Mouse (Mus musculus): ENCODE data around the gene Tas2r135. TPM values are rescaled to one million over a fixed set of nuclear protein-coding genes. Genes with fewer than 3 reads are reported as not detected.

Tas2r135 gene
- polyA plus RNA-seq, 1 experiment from 2014 or later: not detected

- WGBS: 100% methylated on average over 1 of the region's 1 CpGs
- no peaks in the 10 kb centered on the region for H3K9me3 ChIP-seq (ENCODE audit: control insufficient read depth, low read length)
Observed at GRCm38 (mm10) chr6:42398998-42399397, 6.2 kb upstream of the Tas2r135 start.

DNA sequence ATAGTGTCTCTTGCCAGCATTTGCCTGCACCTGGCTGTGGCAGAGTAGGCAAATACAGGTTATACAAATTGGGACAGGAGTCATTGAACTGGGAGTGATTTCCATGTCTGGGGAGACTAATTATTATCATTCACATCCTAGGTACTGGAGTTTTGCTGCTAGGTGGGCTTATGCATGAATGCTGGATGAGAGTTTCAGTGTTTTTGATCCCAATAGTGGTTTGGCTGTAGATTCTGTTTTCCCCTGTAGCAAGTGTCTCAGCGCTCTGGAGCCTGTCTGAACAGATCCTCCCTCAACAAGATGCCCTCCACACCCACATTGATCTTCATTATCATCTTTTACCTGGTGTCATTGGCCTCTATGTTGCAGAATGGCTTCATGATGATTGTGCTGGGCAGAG lies 5.3 kb upstream of the Tas2r135 start, which contains the start of gene Tas2r143:
Gene Tas2r143 (plus strand): TSS at position 301 of the 400 bp plus-strand sequence.
- WGBS: 95% methylated on average over 1 of the region's 1 CpGs
- no peaks in the 10 kb centered on the region for H3K36me3 ChIP-seq (replicated peaks; ENCODE audit: control insufficient read depth, insufficient read depth)
- no peaks in the 10 kb centered on the region for H3K9me3 ChIP-seq (ENCODE audit: control insufficient read depth, low read length)
- H3K4me2 ChIP-seq (replicated peaks): no peak within 1 kb of the TSS
- ATAC-seq (ENCODE audit: low FRiP score): no peak
- H3K27me3 ChIP-seq (ENCODE audit: control insufficient read depth, insufficient read depth, low read length): no peaks in the 10 kb centered on the region
- no peak within 1 kb of the TSS for H3K27ac ChIP-seq
- no peak within 1 kb of the TSS for H3K4me3 ChIP-seq (replicated peaks; ENCODE audit: low read length)
- no peak for DNase-seq (ENCODE audit: low spot score)
- H3K9ac ChIP-seq: no peak within 1 kb of the TSS
- no peaks in the 10 kb centered on the region for H3K4me1 ChIP-seq (replicated peaks; ENCODE audit: control insufficient read depth, insufficient read depth, low read length)

More at GRCm38 (mm10) chr6:42398998-42399397, 6.2 kb upstream of the Tas2r135 start:
- no peak overlapping the region for H3K27ac ChIP-seq
- no peaks in the 10 kb centered on the region for H3K4me1 ChIP-seq (replicated peaks; ENCODE audit: control insufficient read depth, insufficient read depth, low read length)
- H3K36me3 ChIP-seq (replicated peaks; ENCODE audit: control insufficient read depth, insufficient read depth): no peaks in the 10 kb centered on the region
- H3K27me3 ChIP-seq (ENCODE audit: control insufficient read depth, insufficient read depth, low read length): no peaks in the 10 kb centered on the region
- no peak overlapping the region for H3K4me3 ChIP-seq (replicated peaks; ENCODE audit: low read length)
- DNase-seq (ENCODE audit: low spot score): no peak
- H3K9ac ChIP-seq: no peak overlapping the region
- no peak overlapping the region for H3K4me2 ChIP-seq (replicated peaks)
- no peak for ATAC-seq (ENCODE audit: low FRiP score)

DNA sequence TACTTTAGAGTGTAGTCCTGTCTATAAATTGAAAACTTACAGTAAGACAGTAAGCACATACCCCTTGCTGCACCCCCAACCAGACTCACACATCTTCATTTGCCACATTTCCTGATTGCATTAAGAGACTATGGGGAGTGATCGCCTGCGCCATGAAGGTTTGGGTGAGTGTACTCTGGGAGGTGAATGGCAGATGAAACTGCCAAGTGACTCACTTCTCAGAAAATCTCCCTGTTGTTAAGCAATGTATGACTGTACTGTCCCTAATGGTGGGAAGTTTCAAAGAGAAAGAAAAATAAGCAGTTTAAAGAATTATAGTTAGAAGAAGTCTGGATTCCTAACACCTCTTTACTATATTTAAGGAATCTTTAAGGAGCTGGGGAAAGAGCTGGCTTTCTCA lies 14.2 kb downstream of the Tas2r135 start:
- Histone ChIP-seq H3K9me3 (ENCODE audit: control insufficient read depth, low read length) (no peaks in the 10 kb centered on the region), H3K36me3 (replicated peaks; ENCODE audit: control insufficient read depth, insufficient read depth) (no peaks in the 10 kb centered on the region), H3K4me2 (replicated peaks) (no peak overlapping the region), H3K9ac (no peak overlapping the region), H3K27me3 (ENCODE audit: control insufficient read depth, insufficient read depth, low read length) (no peaks in the 10 kb centered on the region), H3K4me3 (replicated peaks; ENCODE audit: low read length) (no peak overlapping the region), H3K27ac (no peak overlapping the region), H3K4me1 (replicated peaks; ENCODE audit: control insufficient read depth, insufficient read depth, low read length) (no peaks in the 10 kb centered on the region)
- ATAC-seq (ENCODE audit: low FRiP score) (no peak), DNase-seq (ENCODE audit: low spot score) (no peak)
- WGBS: 93% methylated on average over 2 of the region's 2 CpGs

DNA sequence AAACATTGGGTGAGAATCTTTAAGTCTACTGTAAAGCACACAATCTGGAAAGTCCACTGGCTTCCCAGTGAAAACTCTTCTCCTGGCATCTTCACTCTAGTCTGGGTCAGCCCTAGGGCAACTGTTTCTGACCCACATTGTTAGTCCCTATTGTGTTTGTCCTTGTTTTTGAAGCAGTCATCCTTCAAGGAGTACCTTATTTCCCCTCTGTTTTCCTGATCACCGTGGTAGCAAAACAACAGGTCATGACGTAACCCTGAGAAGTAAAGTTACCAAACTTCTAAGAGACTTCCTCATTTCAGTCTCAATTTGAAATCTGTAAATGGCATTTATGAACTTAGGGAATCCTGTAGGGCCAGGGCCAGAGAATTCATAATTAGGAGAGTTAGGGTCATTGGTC lies 16.2 kb downstream of the Tas2r135 start:
- no peak overlapping the region for H3K9ac ChIP-seq
- no peaks in the 10 kb centered on the region for H3K9me3 ChIP-seq (ENCODE audit: control insufficient read depth, low read length)
- no peak overlapping the region for H3K4me2 ChIP-seq (replicated peaks)
- H3K27me3 ChIP-seq (ENCODE audit: control insufficient read depth, insufficient read depth, low read length): no peaks in the 10 kb centered on the region
- 77% methylated on average over 2 of the region's 2 CpGs for WGBS
- no peak for DNase-seq (ENCODE audit: low spot score)
- no peak overlapping the region for H3K27ac ChIP-seq
- H3K4me1 ChIP-seq (replicated peaks; ENCODE audit: control insufficient read depth, insufficient read depth, low read length): no peaks in the 10 kb centered on the region
- H3K36me3 ChIP-seq (replicated peaks; ENCODE audit: control insufficient read depth, insufficient read depth): no peaks in the 10 kb centered on the region
- no peak overlapping the region for H3K4me3 ChIP-seq (replicated peaks; ENCODE audit: low read length)
- no peak for ATAC-seq (ENCODE audit: low FRiP score)

DNA sequence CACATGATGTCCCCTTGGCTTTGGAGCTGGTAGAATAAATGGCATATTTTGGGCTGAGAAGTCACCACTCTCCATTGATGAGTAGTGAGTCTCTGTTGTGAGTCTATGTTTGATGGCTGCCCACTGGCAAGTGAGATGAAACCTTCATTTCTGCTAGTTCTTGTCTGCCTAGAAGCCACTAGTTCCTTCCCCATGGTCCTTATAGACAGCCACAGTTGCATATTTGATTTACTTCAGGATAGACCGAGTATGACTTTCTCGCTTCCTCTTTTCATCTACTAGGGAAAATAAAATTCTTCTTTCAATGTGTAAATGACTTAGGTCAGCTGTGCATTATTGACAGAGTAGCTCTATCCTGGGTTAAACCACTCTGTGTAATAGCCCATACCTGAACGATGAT lies 19.2 kb downstream of the Tas2r135 start:
- Histone ChIP-seq H3K4me3 (replicated peaks; ENCODE audit: low read length) (no peak overlapping the region), H3K4me1 (replicated peaks; ENCODE audit: control insufficient read depth, insufficient read depth, low read length) (no peaks in the 10 kb centered on the region)
- 95% methylated on average over 3 of the region's 3 CpGs for WGBS

DNA sequence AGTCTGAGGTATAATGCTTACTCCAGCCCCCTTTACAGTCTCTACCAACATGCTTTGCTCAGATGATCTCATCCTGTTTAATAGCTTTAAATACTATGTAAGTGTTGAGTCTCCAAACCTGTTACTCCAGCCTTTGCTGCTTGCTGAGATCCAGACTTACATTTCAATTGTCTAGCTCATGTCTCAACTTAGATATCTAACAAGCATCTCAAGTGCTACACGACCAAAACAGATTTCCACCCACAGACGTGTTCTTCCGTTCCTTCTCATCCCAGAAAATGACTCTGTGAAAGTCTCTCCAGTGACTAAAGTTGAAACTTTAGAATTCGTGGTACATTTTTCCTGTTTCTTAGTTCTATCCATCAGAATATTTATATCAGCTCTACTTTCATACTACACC lies 21.1 kb downstream of the Tas2r135 start:
- H3K27ac ChIP-seq: no peak overlapping the region
- H3K9ac ChIP-seq: no peak overlapping the region
- H3K4me3 ChIP-seq (replicated peaks; ENCODE audit: low read length): no peak overlapping the region
- no peaks in the 10 kb centered on the region for H3K4me1 ChIP-seq (replicated peaks; ENCODE audit: control insufficient read depth, insufficient read depth, low read length)
- WGBS: 90% methylated on average over 4 of the region's 4 CpGs
- no peaks in the 10 kb centered on the region for H3K27me3 ChIP-seq (ENCODE audit: control insufficient read depth, insufficient read depth, low read length)
- no peaks in the 10 kb centered on the region for H3K9me3 ChIP-seq (ENCODE audit: control insufficient read depth, low read length)
- H3K4me2 ChIP-seq (replicated peaks): no peak overlapping the region
- ATAC-seq (ENCODE audit: low FRiP score) (no peak), DNase-seq (ENCODE audit: low spot score) (no peak)
- no peaks in the 10 kb centered on the region for H3K36me3 ChIP-seq (replicated peaks; ENCODE audit: control insufficient read depth, insufficient read depth)

More for the DNA sequence above, 19.2 kb downstream of the Tas2r135 start:
- ATAC-seq (ENCODE audit: low FRiP score) (no peak), DNase-seq (ENCODE audit: low spot score) (no peak)
- Histone ChIP-seq H3K27me3 (ENCODE audit: control insufficient read depth, insufficient read depth, low read length) (no peaks in the 10 kb centered on the region), H3K9me3 (ENCODE audit: control insufficient read depth, low read length) (no peaks in the 10 kb centered on the region), H3K36me3 (replicated peaks; ENCODE audit: control insufficient read depth, insufficient read depth) (no peaks in the 10 kb centered on the region), H3K27ac (no peak overlapping the region), H3K4me2 (replicated peaks) (no peak overlapping the region), H3K9ac (no peak overlapping the region)

- Histone ChIP-seq H3K4me3 (replicated peaks; ENCODE audit: low read length) (no peak overlapping the region), H3K9me3 (ENCODE audit: control insufficient read depth, low read length) (no peaks in the 10 kb centered on the region), H3K9ac (no peak overlapping the region), H3K4me2 (replicated peaks) (no peak overlapping the region), H3K4me1 (replicated peaks; ENCODE audit: control insufficient read depth, insufficient read depth, low read length) (no peaks in the 10 kb centered on the region), H3K27me3 (ENCODE audit: control insufficient read depth, insufficient read depth, low read length) (no peaks in the 10 kb centered on the region), H3K27ac (no peak overlapping the region), H3K36me3 (replicated peaks; ENCODE audit: control insufficient read depth, insufficient read depth) (no peaks in the 10 kb centered on the region)
- DNase-seq (ENCODE audit: low spot score): no peak
- ATAC-seq (ENCODE audit: low FRiP score): no peak
- 67% methylated on average over 2 of the region's 2 CpGs for WGBS
Observed at GRCm38 (mm10) chr6:42433554-42433953, 28.3 kb downstream of the Tas2r135 start.

DNA sequence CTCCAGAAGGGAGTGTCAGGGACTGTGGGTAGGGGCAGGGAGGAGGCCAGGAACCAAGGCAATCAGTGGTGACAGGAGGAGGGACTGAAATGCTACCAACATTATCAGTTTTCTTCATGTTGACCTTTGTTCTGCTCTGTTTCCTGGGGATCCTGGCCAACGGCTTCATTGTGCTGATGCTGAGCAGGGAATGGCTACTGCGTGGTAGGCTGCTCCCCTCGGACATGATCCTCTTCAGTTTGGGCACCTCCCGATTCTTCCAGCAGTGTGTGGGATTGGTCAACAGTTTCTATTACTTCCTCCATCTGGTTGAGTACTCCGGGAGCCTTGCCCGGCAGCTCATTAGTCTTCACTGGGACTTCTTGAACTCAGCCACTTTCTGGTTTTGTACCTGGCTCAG lies 29.2 kb downstream of the Tas2r135 start, which contains the start of gene Tas2r126:
Gene Tas2r126 (plus strand): TSS at position 90 of the 400 bp plus-strand sequence.
- Histone ChIP-seq H3K27me3 (ENCODE audit: control insufficient read depth, insufficient read depth, low read length) (no peaks in the 10 kb centered on the region), H3K36me3 (replicated peaks; ENCODE audit: control insufficient read depth, insufficient read depth) (no peaks in the 10 kb centered on the region), H3K9ac (no peak within 1 kb of the TSS), H3K27ac (no peak within 1 kb of the TSS), H3K9me3 (ENCODE audit: control insufficient read depth, low read length) (no peaks in the 10 kb centered on the region), H3K4me3 (replicated peaks; ENCODE audit: low read length) (no peak within 1 kb of the TSS), H3K4me2 (replicated peaks) (no peak within 1 kb of the TSS), H3K4me1 (replicated peaks; ENCODE audit: control insufficient read depth, insufficient read depth, low read length) (no peaks in the 10 kb centered on the region)
- WGBS: 92% methylated on average over 6 of the region's 6 CpGs
- no peak for DNase-seq (ENCODE audit: low spot score)
- ATAC-seq (ENCODE audit: low FRiP score): no peak

DNA sequence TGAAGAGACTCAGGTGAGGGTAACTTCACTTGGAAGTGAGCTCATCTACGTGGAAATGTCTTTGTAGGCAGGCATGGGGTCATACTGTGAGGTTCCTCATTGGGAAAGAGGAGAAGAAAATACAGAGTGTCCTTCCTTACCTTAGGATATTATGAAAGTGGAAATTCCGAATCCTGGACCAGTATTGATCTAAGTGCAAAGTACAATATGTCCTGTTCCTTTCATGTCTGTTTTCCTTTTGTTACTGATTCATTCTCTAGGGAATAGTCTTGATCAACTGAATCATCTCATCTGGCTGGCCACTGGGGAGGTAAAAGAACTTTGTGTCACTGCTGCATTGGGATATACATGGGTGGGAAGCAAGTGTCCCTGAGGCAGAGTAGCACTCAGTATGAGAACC lies 30.3 kb downstream of the Tas2r135 start:
- 84% methylated on average over 2 of the region's 2 CpGs for WGBS

DNA sequence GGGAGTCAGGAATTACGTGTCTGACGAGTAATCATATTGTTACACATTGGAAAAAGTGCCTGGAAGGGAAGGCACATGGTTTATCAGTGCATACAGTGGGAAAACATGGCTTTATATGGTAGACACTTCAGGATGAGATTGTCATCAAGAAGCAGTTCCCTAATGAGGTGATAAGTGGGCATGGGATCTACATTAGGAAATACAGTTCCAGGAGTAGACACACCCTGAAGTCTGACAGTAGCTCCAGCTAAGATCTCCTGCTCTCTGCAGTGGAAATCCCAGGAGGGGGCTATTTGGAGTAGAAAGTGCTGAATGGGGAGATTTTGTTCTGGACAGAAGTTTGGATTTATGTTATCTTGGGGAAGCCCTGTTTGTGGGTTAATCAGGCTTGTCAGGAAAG lies 36.2 kb downstream of the Tas2r135 start:
- DNase-seq (ENCODE audit: low spot score) (no peak), ATAC-seq (ENCODE audit: low FRiP score) (no peak)
- WGBS: 70% methylated on average over 2 of the region's 2 CpGs
- H3K4me3 ChIP-seq (replicated peaks; ENCODE audit: low read length): no peak overlapping the region
- no peak overlapping the region for H3K4me2 ChIP-seq (replicated peaks)
- no peak overlapping the region for H3K9ac ChIP-seq
- no peaks in the 10 kb centered on the region for H3K9me3 ChIP-seq (ENCODE audit: control insufficient read depth, low read length)
- no peaks in the 10 kb centered on the region for H3K27me3 ChIP-seq (ENCODE audit: control insufficient read depth, insufficient read depth, low read length)
- H3K36me3 ChIP-seq (replicated peaks; ENCODE audit: control insufficient read depth, insufficient read depth): no peaks in the 10 kb centered on the region
- H3K4me1 ChIP-seq (replicated peaks; ENCODE audit: control insufficient read depth, insufficient read depth, low read length): no peaks in the 10 kb centered on the region
- H3K27ac ChIP-seq: no peak overlapping the region

More for the DNA sequence above, 30.3 kb downstream of the Tas2r135 start:
- Histone ChIP-seq H3K4me1 (replicated peaks; ENCODE audit: control insufficient read depth, insufficient read depth, low read length) (no peaks in the 10 kb centered on the region), H3K4me2 (replicated peaks) (no peak overlapping the region), H3K4me3 (replicated peaks; ENCODE audit: low read length) (no peak overlapping the region), H3K27ac (no peak overlapping the region), H3K36me3 (replicated peaks; ENCODE audit: control insufficient read depth, insufficient read depth) (no peaks in the 10 kb centered on the region), H3K9me3 (ENCODE audit: control insufficient read depth, low read length) (no peaks in the 10 kb centered on the region), H3K9ac (no peak overlapping the region), H3K27me3 (ENCODE audit: control insufficient read depth, insufficient read depth, low read length) (no peaks in the 10 kb centered on the region)
- DNase-seq (ENCODE audit: low spot score): no peak
- ATAC-seq (ENCODE audit: low FRiP score): no peak
